Mouse (Mus musculus) heart, embryonic 15.5 days (tissue): Measurements from ENCODE around the gene Krt82. TPM values are rescaled to one million over a fixed set of nuclear protein-coding genes. Genes with fewer than 3 reads are reported as not detected.

ENCODE experiments used
- ATAC-seq: fragments of 200-750 bp; cut with Nextera tagmentation; replicated peaks from 2 replicates; pipeline ENCODE4 v1.8.0; 2017; ENCODE audit warnings: low read depth, moderate TSS enrichment; ENCODE audit not compliant: insufficient number of reproducible peaks, insufficient read depth, low FRiP score
- H3K27ac ChIP-seq: fragments of 300-500 bp; sonication (generic); 2 replicates; pipeline ENCODE4 v1.5.1; 2015; ENCODE audit warnings: mild to moderate bottlenecking, inconsistent platforms
- H3K27me3 ChIP-seq: fragments of 300-500 bp; sonication (generic); 2 replicates; pipeline ENCODE4 v1.6.1; 2015; ENCODE audit warnings: inconsistent platforms
- H3K36me3 ChIP-seq: fragments of 300-500 bp; sonication (generic); 2 replicates; pipeline ENCODE4 v1.6.1; 2015; ENCODE audit warnings: mild to moderate bottlenecking, inconsistent platforms
- H3K4me1 ChIP-seq: fragments of 300-500 bp; sonication (generic); replicated peaks from 2 replicates; pipeline ENCODE4 v1.6.1; 2015; ENCODE audit warnings: inconsistent platforms
- H3K4me2 ChIP-seq: fragments of 300-500 bp; sonication (generic); 2 replicates; pipeline ENCODE4 v1.6.1; 2015; ENCODE audit warnings: inconsistent platforms, mild to moderate bottlenecking, moderate library complexity
- H3K4me3 ChIP-seq: fragments of 300-500 bp; sonication (generic); 2 replicates; pipeline ENCODE4 v1.5.1; 2015; ENCODE audit warnings: mild to moderate bottlenecking, inconsistent platforms
- H3K9ac ChIP-seq: fragments of 300-500 bp; sonication (generic); 2 replicates; pipeline ENCODE4 v1.6.1; 2015; ENCODE audit warnings: mild to moderate bottlenecking, inconsistent platforms
- H3K9me3 ChIP-seq: fragments of 300-500 bp; sonication (generic); replicated peaks from 2 replicates; pipeline ENCODE4 v1.6.1; 2016; ENCODE audit warnings: inconsistent platforms
- WGBS: fragments of 180-500 bp; shearing (Covaris S2); methylation state at CpG from one replicate; pipeline ENCODE4 v1.1.7; 2015; ENCODE audit warnings: mixed read lengths; 5-methylcytosine and 5-hydroxymethylcytosine counted together
- polyA plus RNA-seq: library from polyadenylated mRNA; unstranded; fragments of >200 nt; fragmentation: Nextera tagmentation; extraction: Ambion mirVana; gene quantifications from 2 replicates; pipeline ENCODE4 v1.2.1, GENCODE M21; 2015

The Krt82 gene
- not detected in 2 replicates for polyA plus RNA-seq

DNA sequence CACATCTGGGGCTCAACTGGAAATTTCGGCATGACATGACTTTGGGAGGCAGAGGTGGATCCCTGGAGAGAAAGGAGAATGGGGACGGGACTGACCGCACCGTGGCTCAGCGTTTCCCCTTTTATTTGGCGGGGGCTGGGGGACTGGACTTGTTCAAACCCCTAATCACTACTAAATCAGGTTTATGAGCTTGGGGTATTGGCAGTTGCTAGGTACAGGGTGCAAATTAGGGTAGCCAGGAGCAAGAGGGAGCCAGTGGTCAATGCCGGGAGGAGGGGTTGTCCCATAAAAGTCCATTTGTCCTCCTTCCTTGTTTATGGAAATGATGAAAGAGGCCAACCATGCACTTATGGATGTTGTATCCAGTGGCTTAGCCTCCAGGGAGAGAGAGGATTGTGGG, at the start of gene Krt82:
Krt82 (minus strand) TSS at position 101 of the 400 bp plus-strand sequence.
- Histone ChIP-seq H3K9me3 (no peaks in the 10 kb centered on the region), H3K36me3 (no peaks in the 10 kb centered on the region), H3K4me1 (peaks cover 5% of the 10 kb centered on the region), H3K27me3 (peaks cover 47% of the 10 kb centered on the region), H3K4me2 (no peak within 1 kb of the TSS), H3K4me3 (no peak within 1 kb of the TSS), H3K27ac (no peak within 1 kb of the TSS), H3K9ac (no peak within 1 kb of the TSS)
- 82% methylated on average over 7 of the region's 7 CpGs for WGBS
- ATAC-seq = no peak

DNA sequence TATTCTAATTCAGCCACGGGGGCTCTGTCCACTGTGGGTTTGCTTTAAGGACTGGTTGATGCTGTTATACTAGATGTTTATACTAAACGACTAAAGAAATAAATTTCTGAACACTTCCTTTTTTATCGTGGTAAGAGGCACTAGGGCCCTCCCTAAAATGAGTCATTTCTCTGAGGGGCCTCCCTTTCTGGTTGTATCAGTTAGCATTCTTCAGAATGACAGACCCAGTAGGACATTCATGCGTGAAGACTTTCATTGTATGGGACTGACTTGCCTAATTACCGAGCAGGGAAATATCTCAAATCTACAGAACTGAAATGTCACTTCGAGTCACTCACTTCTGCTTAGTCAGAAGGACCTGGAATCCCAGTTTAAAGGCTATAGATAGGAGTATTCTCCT, 48.7 kb upstream of the Krt82 start:
- Histone ChIP-seq H3K4me2 (no peak overlapping the region), H3K4me3 (no peak overlapping the region)
- WGBS = 56% methylated on average over 6 of the region's 6 CpGs

DNA sequence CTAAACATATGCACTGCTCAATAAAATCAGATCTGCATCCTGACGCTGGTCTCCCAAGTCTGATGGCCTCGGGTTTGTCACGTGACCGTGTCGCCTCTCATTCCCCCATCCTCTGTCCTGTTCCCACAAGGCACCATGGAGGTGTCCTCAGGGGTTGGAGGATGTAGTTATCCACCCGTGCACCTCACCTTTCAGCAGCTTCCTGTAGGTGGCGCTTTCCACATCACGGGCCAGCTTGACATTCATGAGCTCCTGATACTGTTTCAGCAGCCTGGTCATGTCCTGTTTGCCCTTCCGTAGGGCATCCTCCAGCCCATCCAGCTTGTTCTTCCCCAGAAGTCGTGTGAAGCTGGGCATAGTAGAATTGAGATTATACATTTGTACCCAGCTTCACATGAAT, 37.7 kb upstream of the Krt82 start:
- no peak for ATAC-seq
- H3K27me3 ChIP-seq = 0 out of 2 replicates have a peak, but pooled peaks cover 10% of the 10 kb centered on the region
- H3K4me1 ChIP-seq = no peaks in the 10 kb centered on the region
- no peaks in the 10 kb centered on the region for H3K9me3 ChIP-seq
- H3K9ac ChIP-seq = no peak overlapping the region
- H3K36me3 ChIP-seq = no peaks in the 10 kb centered on the region
- no peak overlapping the region for H3K27ac ChIP-seq
- WGBS = 72% methylated on average over 10 of the region's 10 CpGs
- H3K4me3 ChIP-seq = no peak overlapping the region
- no peak overlapping the region for H3K4me2 ChIP-seq

More for the DNA sequence above, 48.7 kb upstream of the Krt82 start:
- Histone ChIP-seq H3K9me3 (no peaks in the 10 kb centered on the region), H3K36me3 (no peaks in the 10 kb centered on the region), H3K9ac (no peak overlapping the region), H3K27me3 (no peaks in the 10 kb centered on the region), H3K4me1 (no peaks in the 10 kb centered on the region), H3K27ac (no peak overlapping the region)
- no peak for ATAC-seq

DNA sequence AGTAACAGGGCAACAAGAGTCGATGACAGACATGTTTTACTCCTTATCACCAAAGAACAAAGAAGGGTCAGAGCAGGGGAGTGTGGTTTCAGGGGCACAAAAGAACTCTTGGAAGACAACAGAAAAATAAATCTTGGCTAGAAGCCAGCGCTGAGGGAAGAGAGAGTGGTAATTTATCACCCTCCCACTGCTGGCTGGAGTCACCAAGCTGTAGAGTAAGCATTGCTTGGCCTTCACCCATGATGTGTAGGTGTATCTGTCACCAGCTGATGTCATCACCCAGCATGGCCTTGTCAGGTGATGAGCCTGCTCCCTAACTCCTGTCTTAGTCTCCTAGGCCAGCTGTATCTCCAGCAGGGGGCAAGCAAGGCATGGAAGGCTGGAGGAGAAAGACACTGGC, 34.0 kb upstream of the Krt82 start:
- Histone ChIP-seq H3K9me3 (no peaks in the 10 kb centered on the region), H3K27me3 (0 out of 2 replicates have a peak, but pooled peaks cover 10% of the 10 kb centered on the region), H3K4me2 (no peak overlapping the region), H3K9ac (no peak overlapping the region), H3K4me3 (no peak overlapping the region), H3K36me3 (no peaks in the 10 kb centered on the region), H3K27ac (no peak overlapping the region), H3K4me1 (no peaks in the 10 kb centered on the region)
- ATAC-seq = no peak
- 26% methylated on average over 2 of the region's 2 CpGs for WGBS

DNA sequence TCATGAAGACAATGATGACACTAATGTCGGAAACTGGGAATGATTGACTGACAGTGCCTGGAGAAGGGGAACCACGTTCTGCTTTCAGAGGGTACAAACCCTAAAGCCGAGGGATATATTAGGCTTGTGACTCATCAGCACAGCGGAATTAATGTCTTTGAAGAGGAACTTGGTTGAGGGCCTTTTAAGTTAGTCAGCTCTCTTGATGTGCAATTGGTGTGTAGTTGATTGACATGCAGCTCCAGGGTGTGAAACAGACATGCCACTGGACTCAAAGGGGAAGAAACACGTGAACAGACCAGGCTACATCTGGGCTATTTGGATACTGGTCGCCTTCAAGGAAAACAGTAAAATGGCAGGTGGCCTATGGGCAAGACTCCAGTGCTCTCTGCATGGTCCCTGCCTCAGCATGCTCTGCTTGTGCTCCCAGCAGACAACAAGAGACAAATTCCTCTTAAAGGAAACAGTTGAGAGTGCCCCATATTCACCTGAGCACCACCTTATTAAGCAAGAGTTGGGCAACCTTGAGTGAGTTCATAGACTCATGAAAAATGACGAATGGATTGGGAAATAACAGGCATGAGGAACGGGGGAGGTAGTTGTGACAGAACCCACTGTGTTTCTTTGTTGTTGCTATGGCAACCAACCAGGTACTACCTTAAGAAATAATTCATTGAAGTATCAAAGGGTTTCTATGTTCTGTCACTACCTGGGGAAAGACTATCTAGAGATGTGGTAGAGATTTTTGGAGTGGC, 32.9 kb upstream of the Krt82 start:
- no peak for ATAC-seq
- no peaks in the 10 kb centered on the region for H3K36me3 ChIP-seq

DNA sequence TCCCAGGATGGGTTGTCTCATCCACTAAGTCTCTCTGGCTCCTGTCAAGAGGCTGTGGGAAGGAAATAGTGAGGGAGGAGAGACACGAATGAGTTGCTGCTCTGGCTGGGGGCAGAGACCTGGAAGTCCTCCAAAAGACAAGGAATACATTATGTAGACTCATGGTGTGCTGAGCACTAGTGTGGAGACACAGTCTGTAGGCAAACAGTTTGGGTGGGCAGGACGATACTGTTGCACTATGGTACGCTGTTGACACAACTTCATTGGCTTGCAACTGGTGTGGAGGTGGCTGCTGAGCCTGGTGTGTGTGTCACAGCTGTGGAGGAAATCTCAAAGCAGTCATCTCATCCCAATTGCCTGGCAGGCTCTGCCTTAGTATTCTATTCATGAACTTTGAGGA, 31.2 kb upstream of the Krt82 start:
- WGBS = 67% methylated on average over 3 of the region's 3 CpGs
- H3K27ac ChIP-seq = no peak overlapping the region
- H3K36me3 ChIP-seq = no peaks in the 10 kb centered on the region
- H3K4me2 ChIP-seq = no peak overlapping the region
- no peak overlapping the region for H3K4me3 ChIP-seq
- 0 out of 2 replicates have a peak, but pooled peaks cover 2% of the 10 kb centered on the region for H3K27me3 ChIP-seq
- H3K9ac ChIP-seq = no peak overlapping the region
- H3K9me3 ChIP-seq = no peaks in the 10 kb centered on the region
- no peak for ATAC-seq
- no peaks in the 10 kb centered on the region for H3K4me1 ChIP-seq

More for the DNA sequence above, 32.9 kb upstream of the Krt82 start:
- no peak overlapping the region for H3K4me3 ChIP-seq
- 68% methylated on average over 8 of the region's 8 CpGs for WGBS
- H3K27me3 ChIP-seq = 0 out of 2 replicates have a peak, but pooled peaks cover 10% of the 10 kb centered on the region
- no peak overlapping the region for H3K9ac ChIP-seq
- H3K4me2 ChIP-seq = no peak overlapping the region
- H3K27ac ChIP-seq = no peak overlapping the region
- H3K9me3 ChIP-seq = no peaks in the 10 kb centered on the region
- H3K4me1 ChIP-seq = no peaks in the 10 kb centered on the region

DNA sequence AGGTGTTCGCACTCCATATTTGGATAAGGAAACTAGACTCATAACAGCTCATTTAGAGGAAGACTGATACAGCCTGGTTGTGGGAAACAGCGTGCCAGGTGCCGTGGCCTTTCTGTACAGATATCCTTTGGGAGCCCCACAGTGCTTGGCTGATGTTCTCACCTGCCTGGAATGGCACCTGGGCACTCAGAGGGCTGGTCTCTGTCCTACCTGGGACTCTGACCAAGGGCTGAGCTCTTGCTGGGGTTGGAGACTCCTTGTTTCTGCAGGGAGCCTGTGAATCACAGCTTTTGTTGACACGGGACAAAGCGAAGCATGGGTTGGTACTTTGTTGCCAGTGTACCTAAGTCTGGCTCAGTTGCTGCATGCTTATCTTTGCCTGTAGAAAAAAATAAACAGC, 25.0 kb upstream of the Krt82 start:
- H3K4me3 ChIP-seq = no peak overlapping the region

DNA sequence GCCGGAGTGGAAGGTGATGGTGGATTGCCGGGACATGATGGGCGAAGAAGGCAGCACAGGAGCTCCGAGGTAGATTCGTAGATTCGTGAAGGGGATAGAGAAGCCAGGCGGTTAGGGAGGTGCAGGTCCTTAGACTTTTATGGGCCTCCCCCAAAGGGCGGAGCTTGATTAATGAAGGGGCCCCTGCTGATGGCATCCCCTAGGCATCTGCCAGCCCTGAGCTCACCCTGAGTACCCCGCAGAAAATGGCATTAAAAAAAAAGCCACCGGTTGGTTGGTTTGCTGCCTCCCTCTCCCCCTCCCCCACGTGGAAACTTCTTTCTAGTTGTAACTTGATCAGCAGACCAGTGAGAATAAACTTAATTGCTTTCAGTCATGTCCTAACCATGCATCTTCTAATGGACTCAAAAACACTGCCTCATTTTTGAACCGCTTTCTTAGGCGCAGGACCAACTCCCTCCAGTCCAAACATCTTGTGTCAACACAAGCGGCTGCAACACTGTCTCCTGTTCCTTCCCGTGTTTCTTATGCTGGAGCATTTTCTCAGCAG, 23.4 kb upstream of the Krt82 start, which contains the start of gene Krt75:
Krt75 (minus strand) TSS at position 109 of the 550 bp plus-strand sequence.
- Histone ChIP-seq H3K4me2 (no peak within 1 kb of the TSS), H3K9me3 (no peaks in the 10 kb centered on the region), H3K27me3 (0 out of 2 replicates have a peak, but pooled peaks cover 18% of the 10 kb centered on the region), H3K4me1 (no peaks in the 10 kb centered on the region), H3K36me3 (no peaks in the 10 kb centered on the region), H3K4me3 (no peak within 1 kb of the TSS), H3K27ac (no peak within 1 kb of the TSS), H3K9ac (no peak within 1 kb of the TSS)
- WGBS = 60% methylated on average over 15 of the region's 15 CpGs
- ATAC-seq = no peak

More for the DNA sequence above, 25.0 kb upstream of the Krt82 start:
- H3K4me2 ChIP-seq = no peak overlapping the region
- no peak overlapping the region for H3K9ac ChIP-seq
- no peaks in the 10 kb centered on the region for H3K9me3 ChIP-seq
- H3K27me3 ChIP-seq = 0 out of 2 replicates have a peak, but pooled peaks cover 14% of the 10 kb centered on the region
- H3K4me1 ChIP-seq = no peaks in the 10 kb centered on the region
- 64% methylated on average over 5 of the region's 5 CpGs for WGBS
- ATAC-seq = no peak
- no peaks in the 10 kb centered on the region for H3K36me3 ChIP-seq
- no peak overlapping the region for H3K27ac ChIP-seq

DNA sequence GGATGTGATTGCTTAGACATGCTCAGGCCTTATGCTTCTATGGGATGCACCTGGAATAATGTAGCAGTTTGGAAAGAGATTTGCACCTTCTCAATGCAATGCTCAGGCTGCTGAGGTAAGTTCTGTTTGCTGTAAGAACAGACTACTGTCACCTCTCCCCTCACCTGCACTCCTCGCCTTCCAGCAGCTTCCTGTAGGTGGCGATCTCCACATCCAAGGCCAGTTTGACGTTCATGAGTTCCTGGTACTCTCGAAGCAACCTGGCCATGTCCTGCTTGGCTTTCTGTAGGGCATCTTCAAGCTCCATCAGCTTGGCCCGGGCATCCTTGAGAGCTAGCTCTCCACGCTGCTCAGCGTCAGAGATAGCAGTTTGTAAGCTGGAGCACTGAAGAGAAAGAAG, 17.3 kb upstream of the Krt82 start:
- ATAC-seq = no peak
- no peaks in the 10 kb centered on the region for H3K9me3 ChIP-seq
- no peak overlapping the region for H3K27ac ChIP-seq
- no peak overlapping the region for H3K9ac ChIP-seq
- no peaks in the 10 kb centered on the region for H3K36me3 ChIP-seq
- H3K4me1 ChIP-seq = no peaks in the 10 kb centered on the region
- no peak overlapping the region for H3K4me2 ChIP-seq
- 43% methylated on average over 7 of the region's 7 CpGs for WGBS
- H3K27me3 ChIP-seq = peaks cover 25% of the 10 kb centered on the region
- H3K4me3 ChIP-seq = no peak overlapping the region

DNA sequence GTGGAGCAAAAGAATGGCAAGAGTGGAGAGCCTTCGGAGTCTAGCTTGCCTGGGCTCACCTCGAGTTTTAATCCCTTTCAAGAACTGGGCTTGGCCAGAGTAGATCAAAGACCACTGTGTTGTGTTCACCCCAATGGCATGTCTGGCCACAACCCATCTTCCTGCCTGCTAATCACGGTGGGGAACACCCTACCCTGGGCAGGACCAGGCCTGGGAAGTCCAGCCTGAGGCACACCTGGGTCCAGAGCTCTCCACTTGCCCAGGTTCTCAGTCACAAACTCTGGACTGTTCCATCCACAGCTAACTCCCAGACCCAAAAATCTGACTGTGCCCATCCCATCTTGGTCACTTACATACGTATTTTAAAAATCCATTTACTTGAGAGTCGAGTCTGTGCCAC, 12.4 kb upstream of the Krt82 start, which contains the start of gene Krt90:
Krt90 (minus strand) TSS at position 101 of the 400 bp plus-strand sequence.
- no peak within 1 kb of the TSS for H3K4me2 ChIP-seq
- no peak within 1 kb of the TSS for H3K27ac ChIP-seq
- H3K4me3 ChIP-seq = no peak within 1 kb of the TSS
- ATAC-seq = no peak
- H3K9me3 ChIP-seq = no peaks in the 10 kb centered on the region
- no peak within 1 kb of the TSS for H3K9ac ChIP-seq
- H3K27me3 ChIP-seq = peaks cover 29% of the 10 kb centered on the region
- WGBS = 59% methylated on average over 5 of the region's 5 CpGs
- H3K4me1 ChIP-seq = no peaks in the 10 kb centered on the region
- H3K36me3 ChIP-seq = no peaks in the 10 kb centered on the region

DNA sequence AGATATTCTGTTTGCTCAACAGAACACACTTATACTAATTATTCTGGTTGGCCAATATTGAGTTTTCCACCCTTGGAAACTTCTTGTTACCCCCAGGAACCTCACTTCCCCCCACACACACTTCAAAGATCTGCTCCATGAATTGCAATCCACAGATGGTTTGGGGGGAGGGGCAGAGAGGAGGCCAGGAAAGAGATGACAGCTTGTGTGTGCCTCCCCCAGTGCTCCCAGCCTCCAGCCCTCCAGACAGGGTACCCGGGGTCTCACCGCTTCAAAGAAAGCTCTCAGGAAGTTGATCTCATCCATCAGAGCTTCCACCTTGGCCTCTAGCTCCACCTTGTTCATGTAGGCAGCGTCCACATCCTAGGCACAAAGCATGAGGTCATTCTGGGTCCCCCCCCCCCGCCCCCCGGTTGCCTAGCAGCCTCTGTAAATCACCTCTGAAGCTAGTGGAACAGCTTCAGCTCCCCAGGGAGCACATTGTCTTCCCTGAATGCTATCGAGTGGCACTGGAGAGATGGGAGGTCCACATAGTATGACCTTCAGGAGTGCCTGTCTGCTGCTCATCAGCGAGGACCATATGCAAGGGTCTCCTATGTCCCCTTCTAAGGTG, 7.7 kb upstream of the Krt82 start:
- Histone ChIP-seq H3K9ac (no peak overlapping the region), H3K9me3 (no peaks in the 10 kb centered on the region), H3K36me3 (no peaks in the 10 kb centered on the region), H3K4me1 (peaks cover under 1% of the 10 kb centered on the region), H3K27me3 (peaks cover 27% of the 10 kb centered on the region), H3K4me2 (no peak overlapping the region), H3K4me3 (no peak overlapping the region), H3K27ac (no peak overlapping the region)
- WGBS = 25% methylated on average over 7 of the region's 7 CpGs
- ATAC-seq = no peak
